Mouse (Mus musculus) MEL (cell line): ENCODE measurements around the gene Ugt1a2. TPM values are rescaled to one million over a fixed set of nuclear protein-coding genes. Genes with fewer than 3 reads are reported as not detected.
A peak's percentile ranks its signal among the peaks of the same experiment; 100 is the strongest.

ENCODE experiments used
- DNase-seq: peaks from one replicate; pipeline ENCODE4 v3.0.0; 2011; ENCODE audit warnings: low read depth, low spot score
- H3K27ac ChIP-seq: 2 replicates; pipeline ENCODE4 v1.5.1; 2012; ENCODE audit warnings: low read depth, mild to moderate bottlenecking, control low read depth, low read length, moderate library complexity; ENCODE audit not compliant: control insufficient read depth
- H3K27me3 ChIP-seq, 2 experiments: fragments of 150-350 bp in 1 of 2; sonication (generic) in 1 of 2; 2 replicates each; pipeline ENCODE4 v1.6.1; 2012; ENCODE audit warnings: low read length in 2 of 2, mild to moderate bottlenecking in 2 of 2, improper control_type of control experiment in 1 of 2, moderate library complexity in 1 of 2; ENCODE audit not compliant: insufficient read depth in 2 of 2, control insufficient read depth in 1 of 2
- H3K36me3 ChIP-seq, 2 experiments: 2 replicates each; pipeline ENCODE4 v1.6.1; 2012 to 2014; ENCODE audit warnings: low read length in 2 of 2, improper control_type of control experiment in 1 of 2, inconsistent platforms in 1 of 2, mild to moderate bottlenecking in 1 of 2; ENCODE audit not compliant: insufficient read depth in 2 of 2, control insufficient read depth in 1 of 2
- H3K4me1 ChIP-seq, 2 experiments: fragments of 150-350 bp in 1 of 2; sonication (generic) in 1 of 2; 2 replicates each; pipeline ENCODE4 v1.6.1; 2012; ENCODE audit warnings: low read length in 2 of 2, improper control_type of control experiment in 1 of 2, mild to moderate bottlenecking in 1 of 2; ENCODE audit not compliant: insufficient read depth in 2 of 2, control insufficient read depth in 1 of 2
- H3K4me3 ChIP-seq, 2 experiments: fragments of 150-350 bp in 1 of 2; sonication (generic) in 1 of 2; 2 replicates each; pipeline ENCODE4 v1.5.1; 2012; ENCODE audit warnings: low read depth in 2 of 2, low read length in 2 of 2, mild to moderate bottlenecking in 2 of 2, moderate library complexity in 2 of 2, control low read depth in 1 of 2, improper control_type of control experiment in 1 of 2; ENCODE audit not compliant: control insufficient read depth in 1 of 2, insufficient read depth in 1 of 2
- H3K79me2 ChIP-seq: 2 replicates; pipeline ENCODE4 v1.6.1; 2012; ENCODE audit warnings: mild to moderate bottlenecking, low read length, moderate library complexity; ENCODE audit not compliant: control insufficient read depth, poor library complexity, insufficient read depth
- H3K9ac ChIP-seq: 2 replicates; pipeline ENCODE4 v1.6.1; 2012; ENCODE audit warnings: low read depth, mild to moderate bottlenecking, control low read depth, low read length, moderate library complexity; ENCODE audit not compliant: control insufficient read depth, poor library complexity, severe bottlenecking
- H3K9me3 ChIP-seq: fragments of 150-350 bp; sonication (generic); replicated peaks from 2 replicates; pipeline ENCODE4 v1.6.1; 2012; ENCODE audit warnings: mild to moderate bottlenecking, low read length, improper control_type of control experiment, moderate library complexity; ENCODE audit not compliant: insufficient read depth
- CHD1 ChIP-seq: IDR thresholded peaks from 2 replicates; pipeline ENCODE4 v1.6.1; 2012; ENCODE audit warnings: low read depth, mild to moderate bottlenecking, inconsistent platforms, low read length, improper control_type of control experiment
- CHD2 ChIP-seq: IDR thresholded peaks from 2 replicates; pipeline ENCODE4 v1.6.1; 2011; ENCODE audit warnings: low read length, improper control_type of control experiment
- E2F4 ChIP-seq: IDR thresholded peaks from 2 replicates; pipeline ENCODE4 v1.6.1; 2011; ENCODE audit warnings: low read depth, low read length, improper control_type of control experiment, borderline replicate concordance
- ELF1 ChIP-seq: IDR thresholded peaks from 2 replicates; pipeline ENCODE4 v1.6.1; 2014; ENCODE audit warnings: low read depth, mild to moderate bottlenecking, inconsistent platforms, low read length, improper control_type of control experiment, moderate library complexity
- EP300 ChIP-seq, 2 experiments: IDR thresholded peaks; 2 replicates each; pipeline ENCODE4 v1.6.1; 2011; ENCODE audit warnings: improper control_type of control experiment in 2 of 2, low read length in 2 of 2, low read depth in 1 of 2, mild to moderate bottlenecking in 1 of 2
- ETS1 ChIP-seq: IDR thresholded peaks from 2 replicates; pipeline ENCODE4 v1.6.1; 2012; ENCODE audit warnings: low read depth, mild to moderate bottlenecking, inconsistent platforms, low read length, improper control_type of control experiment, moderate library complexity
- GATA1 ChIP-seq: IDR thresholded peaks from 2 replicates; pipeline ENCODE4 v1.6.1; 2011; ENCODE audit warnings: low read depth, low read length, improper control_type of control experiment
- KAT2A ChIP-seq: conservative IDR thresholded peaks from 2 replicates; pipeline ENCODE4 v1.6.1; 2012; ENCODE audit warnings: low read depth, low read length, improper control_type of control experiment, inconsistent platforms
- MAFK ChIP-seq: IDR thresholded peaks from 2 replicates; pipeline ENCODE4 v1.6.1; 2011; ENCODE audit warnings: low read depth, mild to moderate bottlenecking, low read length, improper control_type of control experiment, borderline replicate concordance
- MAX ChIP-seq: IDR thresholded peaks from 2 replicates; pipeline ENCODE4 v1.6.1; 2011; ENCODE audit warnings: low read length, improper control_type of control experiment
- MYB ChIP-seq: IDR thresholded peaks from 2 replicates; pipeline ENCODE4 v1.6.1; 2011; ENCODE audit warnings: mild to moderate bottlenecking, low read depth, low read length, improper control_type of control experiment
- POLR2AphosphoS5 ChIP-seq: IDR thresholded peaks from 2 replicates; pipeline ENCODE4 v1.6.1; 2012; ENCODE audit warnings: low read depth, borderline replicate concordance, mild to moderate bottlenecking, inconsistent platforms, low read length, moderate library complexity, mixed read lengths
- RAD21 ChIP-seq: IDR thresholded peaks from 2 replicates; pipeline ENCODE4 v1.6.1; 2011; ENCODE audit warnings: mild to moderate bottlenecking, low read depth, low read length, improper control_type of control experiment
- RCOR1 ChIP-seq: IDR thresholded peaks from 2 replicates; pipeline ENCODE4 v1.6.1; 2012; ENCODE audit warnings: low read depth, mild to moderate bottlenecking, inconsistent platforms, low read length, improper control_type of control experiment
- TAL1 ChIP-seq: IDR thresholded peaks from 2 replicates; pipeline ENCODE4 v1.6.1; 2012; ENCODE audit warnings: mild to moderate bottlenecking, inconsistent platforms, low read length, moderate library complexity, mixed read lengths
- USF1 ChIP-seq: IDR thresholded peaks from 2 replicates; pipeline ENCODE4 v1.6.1; 2014; ENCODE audit warnings: low read depth, mild to moderate bottlenecking, inconsistent platforms, low read length, improper control_type of control experiment, moderate library complexity
- USF2 ChIP-seq, 2 experiments: IDR thresholded peaks; 2 replicates each; pipeline ENCODE4 v1.6.1; 2011 to 2012; ENCODE audit warnings: improper control_type of control experiment in 2 of 2, low read length in 2 of 2, borderline replicate concordance in 1 of 2, inconsistent platforms in 1 of 2, low read depth in 1 of 2, mild to moderate bottlenecking in 1 of 2; ENCODE audit not compliant: insufficient read depth in 1 of 2
- ZC3H11A ChIP-seq: IDR thresholded peaks from 2 replicates; pipeline ENCODE4 v1.6.1; 2012; ENCODE audit warnings: low read depth, mild to moderate bottlenecking, inconsistent platforms, low read length, improper control_type of control experiment
- ZMIZ1 ChIP-seq: IDR thresholded peaks from 2 replicates; pipeline ENCODE4 v1.6.1; 2012; ENCODE audit warnings: low read depth, mild to moderate bottlenecking, inconsistent platforms, low read length, improper control_type of control experiment, moderate library complexity
- ZNF384 ChIP-seq: IDR thresholded peaks from 2 replicates; pipeline ENCODE4 v1.6.1; 2012; ENCODE audit warnings: low read depth, mild to moderate bottlenecking, inconsistent platforms, low read length, improper control_type of control experiment
- polyA plus RNA-seq, 2 experiments: library from polyadenylated mRNA; stranded (reverse) in 1 of 2; unstranded in 1 of 2; fragments of >175 nt in 1 of 2; fragments of >200 nt in 1 of 2; gene quantifications; 2 replicates each; pipeline versions ENCODE4 v1.2.1 to v1.2.4; 2012; ENCODE audit warnings: low replicate concordance in 2 of 2, low read depth in 1 of 2; ENCODE audit not compliant: insufficient read length in 2 of 2, insufficient read depth in 1 of 2, missing spikeins in 1 of 2
- total RNA-seq: library from RNA; depleted of rRNA; stranded (reverse); fragments of 300-350 nt; gene quantifications from 2 replicates; pipeline ENCODE4 v1.2.3, GENCODE M21; 2012

Gene Ugt1a2
- total and polyA plus RNA-seq, 3 experiments: not detected

DNA sequence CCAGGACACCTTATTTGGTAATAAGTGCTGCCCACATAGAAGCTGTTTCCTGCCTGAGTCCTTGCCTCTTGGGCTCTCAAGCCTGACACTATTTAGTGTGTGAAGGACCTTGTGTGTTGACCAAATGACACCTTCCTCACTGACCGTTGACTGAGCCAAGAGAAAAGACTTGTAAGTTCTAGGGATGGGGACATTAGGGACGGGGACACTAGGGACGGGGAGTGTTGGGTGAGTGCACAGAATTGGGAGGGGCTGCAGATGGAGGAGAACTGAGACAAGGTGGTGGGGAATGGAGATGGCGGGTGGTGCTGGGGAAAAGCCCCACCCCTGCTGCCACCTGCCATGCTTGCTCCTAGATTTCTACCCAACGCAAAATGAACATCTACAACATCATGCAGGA lies 29.6 kb downstream of the Ugt1a2 start:
- no peak for DNase-seq
- no peaks in the 10 kb centered on the region for H3K27me3 ChIP-seq
- no peaks in the 10 kb centered on the region for H3K79me2 ChIP-seq
- no peaks in the 10 kb centered on the region for H3K36me3 ChIP-seq
- H3K4me3 ChIP-seq: no peak overlapping the region
- no peaks in the 10 kb centered on the region for H3K9me3 ChIP-seq
- H3K27ac ChIP-seq: no peak overlapping the region
- H3K9ac ChIP-seq: no peak overlapping the region
- TF ChIP-seq RAD21: no peak
- TF ChIP-seq TAL1: 0 out of 2 replicates have a peak, but pooled peaks have one; percentile 1
- no peaks in the 10 kb centered on the region for H3K4me1 ChIP-seq

DNA sequence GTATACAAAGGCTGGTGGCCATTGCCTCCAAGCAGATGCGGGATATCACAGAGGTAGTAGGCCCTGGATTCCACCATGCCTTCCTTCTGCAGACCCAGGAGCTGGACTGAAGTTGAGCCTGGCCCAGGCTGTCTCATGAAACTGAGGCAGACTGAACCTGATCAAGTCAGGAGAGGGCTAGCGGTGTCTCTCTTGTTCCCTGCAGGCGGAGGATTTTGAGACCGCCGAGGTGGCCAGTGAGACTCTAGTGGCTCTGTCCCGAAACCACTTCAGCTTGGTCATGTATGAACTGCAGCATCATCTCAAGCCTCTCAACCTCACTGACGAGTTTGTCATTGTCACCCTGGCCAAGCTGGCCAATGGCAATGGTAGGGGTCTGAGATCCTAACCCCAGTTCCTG lies 30.0 kb downstream of the Ugt1a2 start:
- H3K79me2 ChIP-seq: no peaks in the 10 kb centered on the region
- no peak overlapping the region for H3K9ac ChIP-seq
- H3K9me3 ChIP-seq: no peaks in the 10 kb centered on the region
- H3K27me3 ChIP-seq: no peaks in the 10 kb centered on the region
- TF ChIP-seq MYB (no peak), ZMIZ1 (no peak), E2F4 (no peak), USF1 (no peak), RAD21 (no peak), EP300 (IDR thresholded peaks at IDR 0.05; ENCODE audit: low read depth in 1 of 2, low read length in 2 of 2) (no peak), POLR2AphosphoS5 (no peak), MAX (no peak), ELF1 (no peak), GATA1 (no peak), ZNF384 (no peak), ZC3H11A (no peak), CHD1 (no peak), MAFK (no peak), RCOR1 (no peak), ETS1 (no peak), KAT2A (no peak), USF2 (IDR thresholded peaks at IDR 0.05; ENCODE audit: borderline replicate concordance in 1 of 2, insufficient read depth in 1 of 2, low read depth in 1 of 2, low read length in 2 of 2) (no peak), TAL1 (no peak), CHD2 (no peak)
- no peak for DNase-seq
- H3K4me3 ChIP-seq: no peak overlapping the region
- no peaks in the 10 kb centered on the region for H3K4me1 ChIP-seq
- no peak overlapping the region for H3K27ac ChIP-seq
- no peaks in the 10 kb centered on the region for H3K36me3 ChIP-seq
